Comparison of ENCODE assay signal across 18 mouse cellular contexts in the genomic region with DNA sequence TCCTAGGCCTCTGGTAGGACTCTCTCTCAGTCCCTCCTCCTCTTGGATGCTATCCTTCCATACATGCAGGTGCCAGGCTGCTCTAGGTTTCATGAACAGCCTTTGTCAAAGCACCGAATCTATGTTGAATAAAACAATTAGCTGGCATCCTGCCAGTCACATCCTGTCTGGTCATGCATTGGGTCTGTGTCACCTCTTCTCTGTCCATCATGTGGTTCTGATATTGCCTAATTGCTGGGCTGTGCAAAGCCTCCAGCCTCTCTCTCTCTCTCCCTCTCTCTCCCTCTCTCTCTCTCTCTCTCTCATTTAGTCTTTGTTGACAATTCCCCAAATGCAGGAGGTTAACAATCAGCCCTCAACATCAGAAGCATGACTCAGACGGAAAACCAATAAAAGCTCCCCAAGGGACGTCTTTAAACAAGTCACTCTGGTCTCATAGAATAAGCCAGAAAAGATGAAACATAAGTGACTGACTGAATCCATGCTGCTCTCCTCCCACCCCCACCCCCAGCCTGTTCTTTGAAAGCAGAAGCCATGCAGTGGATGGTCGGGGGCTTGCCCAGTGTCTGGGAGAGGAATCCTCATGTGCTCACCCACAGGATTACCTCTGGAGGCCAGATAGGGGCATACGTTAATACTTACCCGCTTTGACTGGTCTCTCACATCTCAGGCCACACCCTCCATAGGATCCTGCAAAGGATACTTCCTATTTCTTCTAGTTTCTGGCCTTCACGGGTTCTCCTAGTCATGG. TPM values are rescaled to one million over a fixed set of nuclear protein-coding genes. Genes with fewer than 3 reads are reported as not detected.
DNase-seq lines count a peak whose midpoint lies in the region; ATAC-seq and TF ChIP-seq lines count a peak whose summit lies in the region.
"Had no signal": no experiment of that assay in that cellular context is flagged by ENCODE, and none has a peak within 500 bp of the region (broad histone marks: within the 10 kb centered on the region; RNA-seq: fewer than 3 reads in every experiment).

No protein-coding gene starts in this region.

- 56% methylated on average over 7 of the region's 7 CpGs for WGBS in hindbrain, postnatal 0 days
- WGBS in intestine, embryonic 16.5 days = 49% methylated on average over 7 of the region's 7 CpGs

- H3K4me2 ChIP-seq in hindbrain, postnatal 0 days (ENCODE audit: low read depth, low read length) = no peak overlapping the region
- no peak overlapping the region for H3K4me2 ChIP-seq in intestine, embryonic 16.5 days (ENCODE audit: low read depth, low read length)
- H3K4me2 ChIP-seq: embryonic facial prominence, embryonic 13.5 days; liver, embryonic 12.5 days; stomach, embryonic 15.5 days had no signal

- TF ChIP-seq CTCF in hindbrain, postnatal 0 days (IDR thresholded peaks at IDR 0.05; ENCODE audit: low read depth) = no peak

- H3K9ac ChIP-seq in hindbrain, postnatal 0 days (replicated peaks; ENCODE audit: low read length) = no peak overlapping the region
- H3K9ac ChIP-seq in intestine, embryonic 16.5 days (ENCODE audit: low read depth, low read length) = no peak overlapping the region
- H3K9ac ChIP-seq: embryonic facial prominence, embryonic 13.5 days; liver, embryonic 12.5 days; stomach, embryonic 15.5 days had no signal

- H3K4me3 ChIP-seq in hindbrain, postnatal 0 days (ENCODE audit: low read length) = no peak overlapping the region
- H3K4me3 ChIP-seq in intestine, embryonic 16.5 days (ENCODE audit: low read length) = no peak overlapping the region
- H3K4me3 ChIP-seq: embryonic facial prominence, embryonic 13.5 days; left cerebral cortex, adult 2 months; liver, embryonic 12.5 days; megakaryocyte, embryonic 14.5 days; stomach, embryonic 15.5 days had no signal

- ATAC-seq in hindbrain, postnatal 0 days = 0 out of 2 replicates have a peak, but pooled peaks have one; percentile 28
- no peak for ATAC-seq in intestine, embryonic 16.5 days
- ATAC-seq: liver, embryonic 12.5 days had no signal

- H3K4me1 ChIP-seq in hindbrain, postnatal 0 days (ENCODE audit: insufficient read depth, low read length) = no peaks in the 10 kb centered on the region
- no peaks in the 10 kb centered on the region for H3K4me1 ChIP-seq in intestine, embryonic 16.5 days (ENCODE audit: control insufficient read depth, insufficient read depth, low read length)
- H3K4me1 ChIP-seq: liver, embryonic 12.5 days; megakaryocyte, embryonic 14.5 days; stomach, embryonic 15.5 days had no signal

- no peaks in the 10 kb centered on the region for H3K36me3 ChIP-seq in hindbrain, postnatal 0 days (ENCODE audit: insufficient read depth, low read length)
- H3K36me3 ChIP-seq in intestine, embryonic 16.5 days (ENCODE audit: control insufficient read depth, insufficient read depth, low read length) = no peaks in the 10 kb centered on the region
- H3K36me3 ChIP-seq: embryonic facial prominence, embryonic 13.5 days; liver, embryonic 12.5 days; stomach, embryonic 15.5 days had no signal

- DNase-seq in kidney, postnatal 10 days = peak; percentile 17
- no peak for DNase-seq in kidney, adult 9 months
- DNase-seq in urinary bladder, postnatal 25 days (ENCODE audit: low spot score) = peak; percentile 30
- DNase-seq in urinary bladder, postnatal 4 days (ENCODE audit: low spot score in 2 of 2) = no peak
- peak; percentile 36 for DNase-seq in hindbrain, postnatal 0 days (ENCODE audit: low spot score)
- no peak for DNase-seq in spleen, postnatal 10 days (ENCODE audit: low spot score in 2 of 2)
- no peak for DNase-seq in adipocyte (ENCODE audit: low spot score)
- DNase-seq: cerebellum, adult 9-10 months; heart, adult 18-20 months; heart, postnatal 4 days; thymus, postnatal 25 days had no signal

- H3K9me3 ChIP-seq in hindbrain, postnatal 0 days (ENCODE audit: low read length) = no peaks in the 10 kb centered on the region
- no peaks in the 10 kb centered on the region for H3K9me3 ChIP-seq in intestine, embryonic 16.5 days (ENCODE audit: control insufficient read depth, low read length)
- H3K9me3 ChIP-seq: embryonic facial prominence, embryonic 13.5 days; liver, embryonic 12.5 days; stomach, embryonic 15.5 days had no signal

- no peaks in the 10 kb centered on the region for H3K27me3 ChIP-seq in hindbrain, postnatal 0 days (ENCODE audit: insufficient read depth, low read length)
- H3K27me3 ChIP-seq in intestine, embryonic 16.5 days (replicated peaks; ENCODE audit: control insufficient read depth, insufficient read depth, low read length) = no peaks in the 10 kb centered on the region
- H3K27me3 ChIP-seq: embryonic facial prominence, embryonic 13.5 days; liver, embryonic 12.5 days; megakaryocyte, embryonic 14.5 days; stomach, embryonic 15.5 days had no signal

- no peak overlapping the region for H3K27ac ChIP-seq in hindbrain, postnatal 0 days
- no peak overlapping the region for H3K27ac ChIP-seq in intestine, embryonic 16.5 days (ENCODE audit: low read length)
- H3K27ac ChIP-seq: embryonic facial prominence, embryonic 13.5 days; left cerebral cortex, adult 2 months; liver, embryonic 12.5 days; stomach, embryonic 15.5 days had no signal

RNA-seq across cellular contexts. Expression of a gene that starts 15.1 kb away (rescaled TPM):
- total RNA-seq in hindbrain, postnatal 0 days (2014; rRNA removed) = 2.3 and 3.3 TPM in 2 replicates
- polyA plus RNA-seq in hindbrain, postnatal 0 days (2015; fragmentation: Nextera tagmentation; extraction: Ambion mirVana) = 2.5 and 3.4 TPM in 2 replicates
- 1.1 and 1.3 TPM in 2 replicates for polyA plus RNA-seq in intestine, embryonic 16.5 days (2015; fragmentation: Nextera tagmentation; extraction: Ambion mirVana)
- total RNA-seq: neutrophil, adult 5-6 weeks had no signal

Comparison
In these comparisons a context has a peak if more than half of its experiments do, and no peak if none do; other contexts are left out.
1. DNase-seq: peak in kidney, postnatal 10 days (single experiment), urinary bladder, postnatal 25 days (single experiment) and hindbrain, postnatal 0 days (single experiment); none in kidney, adult 9 months (single experiment), urinary bladder, postnatal 4 days (0 of 2), spleen, postnatal 10 days (0 of 2) and adipocyte (single experiment).